Mouse (Mus musculus) embryonic fibroblast, embryonic 13.5 days (primary cell): ENCODE results near the gene Ikzf1. TPM values are rescaled to one million over a fixed set of nuclear protein-coding genes. Genes with fewer than 3 reads are reported as not detected.

Experiments
- H3K27ac ChIP-seq: 2 replicates; pipeline ENCODE4 v1.5.1; 2012; ENCODE audit warnings: low read length, control low read depth, inconsistent platforms; ENCODE audit not compliant: insufficient read depth
- H3K4me1 ChIP-seq: 2 replicates; pipeline ENCODE4 v1.6.1; 2011; ENCODE audit warnings: low read length; ENCODE audit not compliant: control insufficient read depth, insufficient read depth
- H3K4me3 ChIP-seq: 2 replicates; pipeline ENCODE4 v1.5.1; 2011; ENCODE audit warnings: mild to moderate bottlenecking, control low read depth, low read length; ENCODE audit not compliant: insufficient read depth
- CTCF ChIP-seq: IDR thresholded peaks from 2 replicates; pipeline ENCODE4 v1.5.1; 2011; ENCODE audit warnings: mild to moderate bottlenecking, control low read depth, low read length, moderate library complexity, borderline replicate concordance; ENCODE audit not compliant: insufficient read depth
- POLR2A ChIP-seq: IDR thresholded peaks from 2 replicates; pipeline ENCODE4 v1.6.1; 2011; ENCODE audit warnings: low read depth, mild to moderate bottlenecking, control low read depth, low read length, moderate library complexity
- polyA plus RNA-seq: library from polyadenylated mRNA; stranded (reverse); fragments of >200 nt; gene quantifications from 2 replicates; pipeline ENCODE4 v1.2.4, GENCODE M21; 2011; ENCODE audit warnings: low read depth; ENCODE audit not compliant: missing spikeins, insufficient read length

The Ikzf1 gene
- polyA plus RNA-seq, 1 experiment: 0.21 TPM

- no peaks in the 10 kb centered on the region for H3K4me1 ChIP-seq
- no peak for TF ChIP-seq POLR2A
- no peak for TF ChIP-seq CTCF
- no peak overlapping the region for H3K27ac ChIP-seq
- no peak overlapping the region for H3K4me3 ChIP-seq
These were observed 100.7 kb downstream of the Ikzf1 start for GRCm38 (mm10) chr11:11785457-11785856.

DNA sequence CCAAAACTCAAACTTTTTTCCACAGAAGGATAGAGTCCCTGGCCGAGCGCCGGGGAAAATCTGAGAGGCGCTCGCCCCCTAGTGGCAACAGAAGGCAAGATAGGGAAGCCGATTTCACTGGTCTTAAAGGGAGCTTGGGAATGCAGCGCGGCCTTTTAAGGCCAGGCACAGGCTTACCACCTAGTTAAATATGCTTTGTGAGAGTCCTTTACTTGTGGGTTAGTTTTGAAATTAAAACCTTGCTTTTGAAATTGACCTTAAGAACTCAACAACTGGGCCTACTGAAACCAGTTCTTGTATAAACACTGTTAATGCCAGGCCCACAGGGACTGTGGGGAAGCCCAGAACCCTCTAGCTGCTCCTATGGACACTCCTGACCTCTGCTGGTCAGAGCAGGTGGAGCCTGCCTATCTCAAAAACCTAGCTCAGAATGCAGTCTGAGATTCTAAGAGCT is 103.7 kb downstream of the Ikzf1 start:
- Histone ChIP-seq H3K4me3 (no peak overlapping the region), H3K4me1 (no peaks in the 10 kb centered on the region), H3K27ac (no peak overlapping the region)
- TF ChIP-seq CTCF (peak; percentile 55; the same call in 1 of the 2 replicates), POLR2A (no peak)

DNA sequence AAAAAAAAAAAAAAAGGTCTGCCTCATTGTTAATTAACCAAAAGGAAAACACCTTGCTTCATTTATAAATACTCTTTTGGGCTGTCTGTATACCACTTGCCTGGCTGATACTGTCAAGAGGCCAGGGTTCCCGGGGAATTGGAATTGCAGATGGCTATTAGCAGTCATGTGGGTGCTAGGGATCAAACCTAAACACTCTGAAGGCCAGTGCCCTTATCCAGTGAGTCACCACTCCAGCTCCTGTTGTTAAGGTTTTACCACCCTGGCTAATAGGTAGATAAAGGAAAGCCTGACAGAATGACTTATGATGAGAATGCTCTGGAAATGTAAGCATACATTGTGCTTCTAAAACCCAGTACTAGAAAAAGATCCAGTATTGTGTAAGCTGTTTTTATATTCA is 109.8 kb downstream of the Ikzf1 start:
- TF ChIP-seq CTCF: no peak
- TF ChIP-seq POLR2A: no peak
- no peak overlapping the region for H3K27ac ChIP-seq
- no peaks in the 10 kb centered on the region for H3K4me1 ChIP-seq
- H3K4me3 ChIP-seq: no peak overlapping the region

GRCm38 (mm10) chr11:11798690-11799089 is 113.9 kb downstream of the Ikzf1 start:
- Histone ChIP-seq H3K4me3 (no peak overlapping the region), H3K4me1 (no peaks in the 10 kb centered on the region)
- TF ChIP-seq POLR2A: no peak
- TF ChIP-seq CTCF: no peak

GRCm38 (mm10) chr11:11800304-11800703 is 115.5 kb downstream of the Ikzf1 start:
- Histone ChIP-seq H3K27ac (no peak overlapping the region), H3K4me3 (no peak overlapping the region), H3K4me1 (no peaks in the 10 kb centered on the region)
- TF ChIP-seq POLR2A: no peak
- no peak for TF ChIP-seq CTCF

More at GRCm38 (mm10) chr11:11798690-11799089, 113.9 kb downstream of the Ikzf1 start:
- no peak overlapping the region for H3K27ac ChIP-seq

DNA sequence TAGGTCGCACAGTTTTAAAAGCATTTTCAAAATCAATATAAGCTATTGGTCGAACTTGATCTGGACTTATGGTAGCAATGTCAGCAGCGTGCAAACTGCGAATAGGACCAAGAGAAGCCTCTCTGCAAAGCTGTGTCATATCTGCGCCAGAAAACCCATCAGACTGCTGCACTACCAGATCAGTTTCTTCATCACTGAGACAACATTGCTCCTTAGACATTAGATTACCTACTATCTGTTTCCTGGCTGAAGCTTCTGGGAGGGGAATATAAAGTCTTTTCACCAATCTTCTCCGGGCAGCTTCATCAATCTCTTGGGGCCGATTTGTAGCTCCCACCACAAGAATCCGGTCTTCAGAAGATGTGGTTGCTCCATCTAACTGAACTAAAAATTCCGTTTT is 116.3 kb downstream of the Ikzf1 start:
- H3K27ac ChIP-seq: no peak overlapping the region
- H3K4me1 ChIP-seq: no peaks in the 10 kb centered on the region
- no peak overlapping the region for H3K4me3 ChIP-seq
- TF ChIP-seq CTCF (no peak), POLR2A (no peak)

GRCm38 (mm10) chr11:11804421-11804820 is 119.6 kb downstream of the Ikzf1 start:
- no peak for TF ChIP-seq POLR2A
- no peak for TF ChIP-seq CTCF
- peaks cover 1% of the 10 kb centered on the region; the same call in 1 of the 2 replicates for H3K4me1 ChIP-seq
- H3K4me3 ChIP-seq: no peak overlapping the region
- no peak overlapping the region for H3K27ac ChIP-seq

DNA sequence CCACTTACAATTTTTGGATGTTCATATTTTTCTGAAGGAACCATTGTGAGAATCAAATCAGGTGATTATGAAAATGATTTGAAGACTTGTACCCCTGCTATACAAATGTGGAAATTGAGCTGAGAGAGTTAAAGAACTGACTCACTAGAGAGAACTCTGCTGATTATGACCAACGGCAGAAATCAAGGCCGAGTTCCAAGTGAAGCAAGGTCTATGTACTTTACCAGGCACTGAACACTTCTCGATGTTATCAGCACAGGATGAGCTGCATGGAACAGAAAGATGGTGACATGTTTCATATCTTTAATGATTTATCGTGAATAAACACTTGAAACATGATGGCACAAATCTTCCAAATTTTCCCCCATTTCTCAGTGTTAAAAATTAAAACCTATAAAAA is 121.1 kb downstream of the Ikzf1 start:
- no peak for TF ChIP-seq POLR2A
- no peak for TF ChIP-seq CTCF
- no peak overlapping the region for H3K4me3 ChIP-seq
- peaks cover 1% of the 10 kb centered on the region; the same call in 1 of the 2 replicates for H3K4me1 ChIP-seq
- H3K27ac ChIP-seq: no peak overlapping the region

DNA sequence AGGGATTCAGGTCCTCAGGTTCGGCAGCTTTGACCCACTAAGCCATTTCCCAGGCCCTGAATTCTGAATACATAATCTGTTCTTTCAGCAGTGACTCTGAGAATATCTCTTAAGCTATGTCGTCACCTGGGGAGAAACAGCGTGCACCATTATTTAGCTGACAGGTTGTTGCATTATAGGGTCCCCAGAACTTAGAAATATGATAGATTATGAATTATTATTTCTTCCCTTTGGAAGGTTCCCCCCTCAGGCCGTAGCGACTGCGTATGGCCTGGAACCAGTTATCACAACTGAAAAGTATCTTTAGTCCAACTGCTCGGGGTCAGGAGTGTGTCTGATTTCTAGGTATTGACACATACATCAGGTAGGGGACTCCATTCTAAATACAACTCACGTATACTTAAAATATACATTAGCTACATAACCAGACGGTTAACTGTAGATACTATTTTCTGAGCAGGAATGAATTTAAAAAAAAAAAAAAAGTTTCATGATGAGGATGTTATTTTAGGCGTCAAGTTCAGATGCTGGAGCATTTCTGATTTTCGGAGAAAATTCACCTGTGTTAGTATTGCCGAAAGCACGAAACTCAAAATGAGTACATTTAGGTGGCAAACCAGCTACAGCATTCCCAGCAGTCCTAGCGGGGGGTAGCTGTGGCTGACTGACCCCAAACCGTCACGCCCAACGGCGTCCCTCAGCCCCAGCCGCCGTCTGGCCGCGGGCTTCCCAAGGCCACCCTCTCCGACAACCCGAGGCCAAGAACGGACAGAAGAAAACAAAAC is 123.4 kb downstream of the Ikzf1 start:
- TF ChIP-seq CTCF (no peak), POLR2A (no peak)
- no peak overlapping the region for H3K27ac ChIP-seq
- peak overlapping the region; percentile 68 for H3K4me3 ChIP-seq
- peaks cover 1% of the 10 kb centered on the region; the same call in 1 of the 2 replicates for H3K4me1 ChIP-seq

DNA sequence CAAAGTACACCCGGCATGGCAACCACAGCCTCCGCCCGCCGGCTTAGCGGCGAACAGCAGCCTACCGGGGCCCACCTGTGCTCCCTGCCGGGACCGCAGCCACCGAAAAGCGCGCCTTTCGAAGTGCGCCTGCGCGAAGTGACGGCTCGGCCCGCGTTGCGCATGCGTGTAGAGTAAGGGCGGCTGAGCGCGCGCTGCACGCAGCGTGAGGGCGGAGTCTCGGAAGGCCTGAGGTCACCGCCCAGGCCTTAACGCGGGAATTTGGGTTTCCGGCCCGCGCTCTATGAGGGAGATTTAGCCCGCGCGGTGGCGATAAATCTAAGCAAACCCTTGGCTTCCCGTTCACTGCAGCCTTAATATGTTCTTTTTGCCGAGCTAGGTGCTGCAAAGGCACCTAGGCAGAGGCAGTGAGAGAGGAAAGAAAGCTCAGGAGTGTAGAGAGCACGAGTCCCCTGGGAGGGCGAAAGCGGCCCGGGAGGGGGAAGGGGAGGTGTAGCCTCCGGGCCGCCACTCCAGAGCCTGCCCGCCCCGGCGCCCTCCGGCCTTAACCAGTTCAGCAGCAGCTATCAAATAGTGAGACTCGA is 124.1 kb downstream of the Ikzf1 start, which contains the start of gene Fignl1:
Fignl1 (minus strand) TSS at position 143 of the 584 bp plus-strand sequence.
- Histone ChIP-seq H3K4me3 (peak within 1 kb of the TSS; percentile 68), H3K27ac (peak within 1 kb of the TSS; percentile 65), H3K4me1 (peaks cover 1% of the 10 kb centered on the region; the same call in 1 of the 2 replicates)
- TF ChIP-seq POLR2A (peak; percentile 39; the same call in 1 of the 2 replicates), CTCF (no peak)
